Mouse (Mus musculus): ENCODE measurements around the gene Olfr648. TPM values are rescaled to one million over a fixed set of nuclear protein-coding genes. Genes with fewer than 3 reads are reported as not detected.

Olfr648 gene
- 0.15 and 0.32 TPM in 2 replicates for polyA plus RNA-seq (2015; fragmentation: Nextera tagmentation; extraction: Ambion mirVana)

DNA sequence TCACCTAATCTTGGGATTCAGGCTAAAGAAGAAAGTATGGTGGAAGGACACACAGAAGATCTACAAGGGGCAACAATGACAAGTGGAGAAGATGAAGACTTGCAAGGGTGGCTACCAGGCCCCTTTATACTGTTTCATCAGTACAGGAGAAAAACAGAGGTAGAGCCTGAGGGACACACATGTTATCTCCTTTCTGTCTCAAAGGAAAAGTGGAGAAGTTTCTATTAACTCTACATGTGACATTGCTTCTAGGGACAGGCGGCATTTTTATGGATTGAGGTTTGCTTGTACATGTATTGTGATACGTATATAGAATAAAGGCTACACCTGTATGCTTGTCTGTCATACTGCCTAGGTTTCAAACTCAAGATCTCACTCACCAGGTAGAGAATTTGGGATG is at the start of gene Olfr648:
TSS of gene Olfr648 (minus strand) at position 101 of the 400 bp plus-strand sequence.
- H3K9me3 ChIP-seq = no peaks in the 10 kb centered on the region
- no peak within 1 kb of the TSS for H3K9ac ChIP-seq
- 88% methylated on average over 2 of the region's 2 CpGs for WGBS
- no peaks in the 10 kb centered on the region for H3K36me3 ChIP-seq
- no peaks in the 10 kb centered on the region for H3K4me1 ChIP-seq
- no peaks in the 10 kb centered on the region for H3K27me3 ChIP-seq
- H3K4me2 ChIP-seq = no peak within 1 kb of the TSS
- no peak within 1 kb of the TSS for H3K27ac ChIP-seq
- no peak for ATAC-seq (ENCODE audit: insufficient number of reproducible peaks, insufficient read depth, low FRiP score, low TSS enrichment, low read depth)
- H3K4me3 ChIP-seq = no peak within 1 kb of the TSS

DNA sequence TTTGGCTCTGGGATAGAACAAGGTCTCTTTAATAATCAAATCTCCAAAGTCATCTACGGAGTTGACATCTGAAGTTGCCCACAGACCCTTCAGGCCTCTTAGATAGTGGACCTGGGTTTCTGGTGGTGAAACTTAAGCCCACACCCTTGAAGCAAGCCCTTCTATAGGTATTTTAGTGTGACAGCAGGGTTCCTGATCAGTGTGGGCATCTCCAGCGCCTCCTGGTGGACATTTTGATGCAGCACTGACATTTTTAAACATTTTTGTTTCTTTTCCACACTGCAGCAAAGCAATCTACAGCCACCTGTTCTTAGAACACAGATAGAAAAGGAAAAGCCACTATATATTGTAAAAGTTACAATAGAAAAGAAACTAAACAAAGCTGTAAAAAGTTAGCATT is 48.0 kb upstream of the Olfr648 start:
- H3K4me2 ChIP-seq = no peak overlapping the region
- no peak overlapping the region for H3K4me3 ChIP-seq
- H3K9me3 ChIP-seq = no peaks in the 10 kb centered on the region
- H3K27me3 ChIP-seq = no peaks in the 10 kb centered on the region
- WGBS = 35% methylated on average over 2 of the region's 2 CpGs
- no peaks in the 10 kb centered on the region for H3K36me3 ChIP-seq
- H3K4me1 ChIP-seq = no peaks in the 10 kb centered on the region
- no peak overlapping the region for H3K27ac ChIP-seq
- H3K9ac ChIP-seq = no peak overlapping the region
- ATAC-seq (ENCODE audit: insufficient number of reproducible peaks, insufficient read depth, low FRiP score, low TSS enrichment, low read depth) = no peak

DNA sequence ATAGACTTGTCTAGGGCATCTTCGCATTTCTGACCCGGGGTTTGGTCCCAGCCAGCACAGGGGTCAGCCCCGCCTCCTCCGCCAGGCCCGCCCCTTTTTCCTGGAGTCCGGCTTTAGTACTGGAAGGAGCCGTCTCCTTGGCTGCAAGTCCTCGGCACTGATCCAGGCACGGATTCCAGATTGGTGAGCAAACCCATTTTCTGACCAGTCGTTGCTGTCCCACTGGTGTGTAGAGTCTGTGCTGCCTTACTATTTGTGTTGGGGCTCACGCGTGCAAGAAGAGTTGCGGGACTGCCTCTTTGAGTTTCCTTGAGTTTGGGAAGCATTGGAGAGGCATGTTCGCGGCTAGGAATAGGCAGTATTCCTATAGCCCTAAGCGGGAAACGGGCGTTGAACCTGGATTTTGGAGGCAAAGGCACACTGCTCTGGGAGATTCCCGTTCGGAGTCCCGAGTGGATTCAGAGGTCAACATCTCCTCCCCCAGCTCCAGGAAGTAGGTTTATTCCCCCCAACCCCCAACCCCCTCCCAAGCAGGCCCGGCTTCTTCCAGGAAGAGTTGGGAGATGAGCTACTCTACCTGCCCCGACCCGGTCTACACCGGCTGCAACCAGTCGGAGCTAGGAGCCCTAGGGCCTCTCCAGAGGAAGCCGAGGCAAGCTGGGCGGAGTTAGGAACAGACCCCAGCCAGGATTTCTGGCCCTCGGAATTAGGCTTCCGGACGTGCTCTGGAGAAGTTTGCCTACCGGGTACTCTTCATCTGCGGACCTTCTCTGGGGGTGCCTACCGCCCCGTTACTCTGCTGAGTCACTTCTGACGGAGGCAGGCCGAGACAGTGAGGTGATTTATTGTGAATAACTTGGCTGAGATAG is 35.7 kb upstream of the Olfr648 start, which contains the start of gene Trim6:
TSS of gene Trim6 (plus strand) at position 93 of the 869 bp plus-strand sequence.
- Histone ChIP-seq H3K27ac (no peak within 1 kb of the TSS), H3K4me1 (peaks cover 7% of the 10 kb centered on the region; the same call in 1 of the 2 replicates), H3K36me3 (no peaks in the 10 kb centered on the region), H3K4me2 (peak within 1 kb of the TSS; percentile 63), H3K4me3 (peak within 1 kb of the TSS; percentile 41), H3K9me3 (no peaks in the 10 kb centered on the region), H3K27me3 (no peaks in the 10 kb centered on the region), H3K9ac (peak within 1 kb of the TSS; percentile 54; the same call in 1 of the 2 replicates)
- ATAC-seq (ENCODE audit: insufficient number of reproducible peaks, insufficient read depth, low FRiP score, low TSS enrichment, low read depth) = peak; percentile 37; the same call in 1 of the 2 replicates
- WGBS = 3% methylated on average over 37 of the region's 37 CpGs

DNA sequence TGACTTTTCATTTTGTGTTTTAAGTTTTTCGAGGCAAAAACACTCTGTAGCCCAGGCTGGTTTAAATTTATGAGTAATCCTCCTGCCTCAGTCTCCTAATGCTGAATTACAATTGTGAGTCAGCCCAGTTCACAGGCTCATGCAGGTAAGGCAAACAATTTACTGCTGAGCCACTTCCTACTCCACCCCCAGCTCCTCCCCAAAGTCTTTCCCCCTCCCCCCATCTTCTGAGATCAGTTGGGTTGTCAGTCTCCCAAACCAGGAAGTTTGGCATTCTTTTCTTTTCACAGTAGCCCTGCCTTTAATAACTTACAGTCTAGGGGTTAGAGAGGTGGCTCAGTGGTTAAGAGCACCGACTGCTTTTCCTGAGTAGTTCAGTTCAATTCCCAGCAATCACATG is 34.7 kb upstream of the Olfr648 start:
- H3K4me3 ChIP-seq = no peak overlapping the region
- peaks cover 7% of the 10 kb centered on the region; the same call in 1 of the 2 replicates for H3K4me1 ChIP-seq
- H3K36me3 ChIP-seq = no peaks in the 10 kb centered on the region
- H3K4me2 ChIP-seq = no peak overlapping the region
- ATAC-seq (ENCODE audit: insufficient number of reproducible peaks, insufficient read depth, low FRiP score, low TSS enrichment, low read depth) = no peak
- no peak overlapping the region for H3K9ac ChIP-seq
- H3K27ac ChIP-seq = no peak overlapping the region
- no peaks in the 10 kb centered on the region for H3K27me3 ChIP-seq
- H3K9me3 ChIP-seq = no peaks in the 10 kb centered on the region
- WGBS = 63% methylated on average over 2 of the region's 2 CpGs

DNA sequence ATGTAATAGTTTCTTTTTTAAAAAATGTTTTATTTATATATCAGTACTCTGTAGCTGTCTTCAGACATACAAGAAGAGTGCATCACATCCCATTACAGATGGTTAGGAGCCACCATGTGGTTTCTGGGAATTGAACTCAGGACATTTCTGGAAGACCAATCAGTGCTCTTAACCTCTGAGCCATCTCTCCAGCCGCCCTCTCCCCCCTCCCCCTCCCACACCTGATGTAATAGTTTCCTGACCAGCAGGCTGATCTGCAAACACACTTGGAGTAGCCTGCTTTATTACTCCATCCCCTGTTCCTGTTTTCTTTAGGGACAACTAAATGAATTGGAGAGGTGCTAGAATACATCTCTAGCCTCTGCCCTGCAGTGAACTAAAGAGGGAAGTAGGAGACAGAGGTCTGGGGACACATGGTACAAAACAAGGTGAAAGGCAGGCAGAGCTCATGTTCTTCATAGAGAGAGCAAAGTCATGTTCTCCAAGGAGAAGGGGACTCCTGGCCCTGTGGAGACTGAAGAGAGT is 32.9 kb upstream of the Olfr648 start:
- H3K4me3 ChIP-seq = no peak overlapping the region
- 39% methylated on average over 1 of the region's 1 CpGs for WGBS
- no peak overlapping the region for H3K9ac ChIP-seq
- H3K27ac ChIP-seq = no peak overlapping the region
- H3K27me3 ChIP-seq = no peaks in the 10 kb centered on the region
- peaks cover 7% of the 10 kb centered on the region; the same call in 1 of the 2 replicates for H3K4me1 ChIP-seq
- no peaks in the 10 kb centered on the region for H3K36me3 ChIP-seq
- ATAC-seq (ENCODE audit: insufficient number of reproducible peaks, insufficient read depth, low FRiP score, low TSS enrichment, low read depth) = no peak
- H3K4me2 ChIP-seq = no peak overlapping the region
- H3K9me3 ChIP-seq = no peaks in the 10 kb centered on the region

DNA sequence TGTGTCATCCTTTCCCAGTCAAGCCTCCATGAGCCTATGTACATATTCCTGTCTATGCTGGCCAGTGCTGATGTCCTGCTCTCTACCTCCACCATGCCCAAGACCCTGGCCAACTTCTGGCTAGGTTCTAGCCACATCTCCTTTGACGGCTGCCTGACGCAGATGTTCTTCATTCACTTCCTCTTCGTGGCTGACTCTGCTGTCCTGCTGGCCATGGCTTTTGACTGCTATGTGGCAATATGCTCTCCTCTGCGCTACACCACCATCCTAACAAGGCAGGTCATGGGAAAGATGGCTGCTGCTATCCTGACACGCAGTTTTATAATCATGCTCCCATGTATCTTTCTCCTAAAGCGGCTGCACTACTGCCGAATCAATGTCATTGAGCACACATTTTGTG is 23.0 kb upstream of the Olfr648 start:
- Histone ChIP-seq H3K4me1 (no peaks in the 10 kb centered on the region), H3K27ac (no peak overlapping the region), H3K4me2 (no peak overlapping the region), H3K9ac (no peak overlapping the region), H3K9me3 (no peaks in the 10 kb centered on the region), H3K4me3 (no peak overlapping the region), H3K27me3 (no peaks in the 10 kb centered on the region), H3K36me3 (no peaks in the 10 kb centered on the region)
- no peak for ATAC-seq (ENCODE audit: insufficient number of reproducible peaks, insufficient read depth, low FRiP score, low TSS enrichment, low read depth)
- WGBS = 90% methylated on average over 7 of the region's 7 CpGs

DNA sequence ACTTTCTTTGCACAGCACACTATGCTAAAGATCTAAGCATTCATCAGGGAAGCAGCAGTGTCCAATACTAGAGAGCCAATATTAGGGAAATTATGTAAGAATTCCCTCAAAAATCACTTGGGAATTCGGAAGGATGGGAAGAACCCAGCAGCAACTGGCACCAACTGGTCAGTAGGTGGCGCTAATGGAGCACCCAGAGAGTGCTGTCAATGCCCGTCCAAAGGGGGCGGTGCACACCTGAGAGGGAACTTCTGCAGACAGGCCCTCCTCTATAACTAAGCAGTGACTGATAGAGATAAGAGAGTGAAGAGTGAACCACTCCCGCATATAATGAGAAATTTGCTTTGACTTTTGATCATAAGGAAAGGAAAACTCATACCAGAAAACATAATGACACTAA is 16.6 kb upstream of the Olfr648 start:
- ATAC-seq (ENCODE audit: insufficient number of reproducible peaks, insufficient read depth, low FRiP score, low TSS enrichment, low read depth) = no peak
- H3K4me2 ChIP-seq = no peak overlapping the region
- 7% methylated on average over 5 of the region's 5 CpGs for WGBS
- H3K4me3 ChIP-seq = no peak overlapping the region
- H3K9ac ChIP-seq = no peak overlapping the region
- H3K27me3 ChIP-seq = no peaks in the 10 kb centered on the region
- H3K4me1 ChIP-seq = no peaks in the 10 kb centered on the region
- H3K27ac ChIP-seq = no peak overlapping the region
- H3K36me3 ChIP-seq = no peaks in the 10 kb centered on the region
- no peaks in the 10 kb centered on the region for H3K9me3 ChIP-seq

DNA sequence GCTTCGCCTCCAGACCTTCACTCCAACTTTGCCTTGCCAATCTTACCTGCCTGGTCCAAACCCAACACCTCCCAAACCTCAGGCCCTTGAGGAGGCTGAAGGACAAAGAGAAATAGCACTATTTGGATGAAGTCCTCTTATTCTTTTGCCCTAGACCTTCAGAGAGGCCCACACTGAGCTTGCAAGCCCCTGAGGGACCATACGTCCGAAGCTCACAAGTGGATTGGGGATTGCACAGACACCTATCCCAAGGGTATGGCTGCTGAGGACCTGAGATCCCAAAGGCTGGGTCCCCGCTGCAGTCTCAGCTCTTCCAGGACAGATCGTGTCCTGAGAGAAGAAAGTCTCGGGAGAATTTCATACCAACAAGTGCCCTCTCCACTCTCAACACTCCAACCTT is 12.7 kb upstream of the Olfr648 start, which contains the start of gene Olfr649:
TSS of gene Olfr649 (minus strand) at position 101 of the 400 bp plus-strand sequence.
- H3K36me3 ChIP-seq = no peaks in the 10 kb centered on the region
- no peak within 1 kb of the TSS for H3K4me2 ChIP-seq
- ATAC-seq (ENCODE audit: insufficient number of reproducible peaks, insufficient read depth, low FRiP score, low TSS enrichment, low read depth) = no peak
- WGBS = 84% methylated on average over 6 of the region's 6 CpGs
- H3K4me1 ChIP-seq = no peaks in the 10 kb centered on the region
- H3K27me3 ChIP-seq = no peaks in the 10 kb centered on the region
- H3K9me3 ChIP-seq = no peaks in the 10 kb centered on the region
- no peak within 1 kb of the TSS for H3K27ac ChIP-seq
- no peak within 1 kb of the TSS for H3K4me3 ChIP-seq
- no peak within 1 kb of the TSS for H3K9ac ChIP-seq

DNA sequence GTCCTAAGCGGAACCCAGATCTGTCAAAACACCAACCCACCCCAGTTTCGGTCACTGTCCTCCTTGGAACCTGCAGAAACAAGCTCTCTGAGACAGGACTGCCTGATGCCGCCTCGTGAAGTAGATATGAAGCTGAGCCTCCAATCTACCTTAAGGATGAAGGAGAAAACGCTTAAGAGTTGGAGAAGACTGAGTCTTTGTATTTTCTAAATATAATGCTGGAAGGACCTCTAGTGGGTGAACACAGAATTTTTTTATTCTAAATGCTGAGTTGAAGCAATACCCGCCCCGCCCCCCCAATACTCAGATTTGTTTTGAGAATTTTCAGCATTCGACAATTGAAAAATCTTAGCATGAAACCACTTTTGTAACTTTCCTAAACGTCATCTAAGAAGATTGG is 8.1 kb upstream of the Olfr648 start:
- no peak overlapping the region for H3K9ac ChIP-seq
- ATAC-seq (ENCODE audit: insufficient number of reproducible peaks, insufficient read depth, low FRiP score, low TSS enrichment, low read depth) = no peak
- no peaks in the 10 kb centered on the region for H3K4me1 ChIP-seq
- H3K36me3 ChIP-seq = no peaks in the 10 kb centered on the region
- 58% methylated on average over 9 of the region's 9 CpGs for WGBS
- no peaks in the 10 kb centered on the region for H3K9me3 ChIP-seq
- H3K27ac ChIP-seq = no peak overlapping the region
- H3K4me2 ChIP-seq = no peak overlapping the region
- H3K4me3 ChIP-seq = no peak overlapping the region
- H3K27me3 ChIP-seq = no peaks in the 10 kb centered on the region

DNA sequence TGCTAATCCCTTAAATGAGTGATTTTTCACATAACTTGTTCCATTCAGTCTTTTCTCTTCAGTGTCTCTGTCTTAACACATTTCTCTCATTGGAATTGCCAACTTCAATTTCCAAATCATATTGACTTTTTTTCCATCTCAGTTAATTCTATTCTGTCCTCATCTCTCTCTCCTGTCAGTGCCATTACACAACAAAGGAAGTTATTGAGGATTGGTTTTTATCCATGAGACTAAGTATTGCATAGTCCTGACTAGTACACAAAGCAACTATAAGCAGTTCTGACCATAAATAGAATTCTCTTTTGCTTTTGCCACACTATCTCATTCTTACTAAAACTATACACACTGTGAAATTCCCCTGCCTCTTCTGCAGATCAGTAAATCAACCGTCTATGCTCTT is 4.1 kb downstream of the Olfr648 start:
- H3K4me2 ChIP-seq = no peak overlapping the region
- no peak overlapping the region for H3K4me3 ChIP-seq
- no peak for ATAC-seq (ENCODE audit: insufficient number of reproducible peaks, insufficient read depth, low FRiP score, low TSS enrichment, low read depth)
- no peak overlapping the region for H3K9ac ChIP-seq
- no peaks in the 10 kb centered on the region for H3K27me3 ChIP-seq
- WGBS = 89% methylated on average over 1 of the region's 1 CpGs
- no peaks in the 10 kb centered on the region for H3K9me3 ChIP-seq
- no peaks in the 10 kb centered on the region for H3K36me3 ChIP-seq
- no peaks in the 10 kb centered on the region for H3K4me1 ChIP-seq
- no peak overlapping the region for H3K27ac ChIP-seq

DNA sequence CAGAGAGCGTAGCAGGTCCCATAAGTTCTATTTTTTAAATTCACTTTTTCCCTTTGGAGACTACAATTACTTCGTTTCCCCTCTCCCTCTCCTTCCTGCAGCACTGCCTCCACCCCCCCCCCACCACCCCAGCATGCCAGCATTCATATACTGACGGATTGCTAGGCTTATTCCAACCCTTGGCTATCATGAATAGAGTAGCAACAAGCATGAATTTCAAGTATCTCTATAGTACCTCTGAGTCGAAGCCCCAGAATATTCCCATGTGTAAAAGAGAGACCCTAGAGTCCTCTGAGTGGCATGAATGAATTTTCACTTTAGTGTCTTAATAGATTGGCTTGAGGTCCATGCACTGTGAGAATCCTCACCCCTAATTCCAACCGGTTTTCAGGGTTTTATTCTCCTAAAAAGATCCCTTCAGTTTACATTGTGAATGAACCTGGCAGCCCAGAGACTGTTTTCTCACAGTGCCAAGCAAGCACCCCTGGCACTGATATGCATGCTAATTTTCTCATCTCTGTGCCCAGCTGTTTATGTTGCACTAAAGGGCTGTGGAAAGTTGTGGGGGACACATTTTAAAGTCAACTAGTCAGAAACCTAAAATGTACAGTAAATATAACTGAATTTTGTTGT is 4.7 kb downstream of the Olfr648 start:
- no peaks in the 10 kb centered on the region for H3K9me3 ChIP-seq
- no peak overlapping the region for H3K4me2 ChIP-seq
- no peaks in the 10 kb centered on the region for H3K27me3 ChIP-seq
- no peaks in the 10 kb centered on the region for H3K36me3 ChIP-seq
- H3K27ac ChIP-seq = no peak overlapping the region
- no peaks in the 10 kb centered on the region for H3K4me1 ChIP-seq
- no peak overlapping the region for H3K9ac ChIP-seq
- no peak for ATAC-seq (ENCODE audit: insufficient number of reproducible peaks, insufficient read depth, low FRiP score, low TSS enrichment, low read depth)
- 73% methylated on average over 5 of the region's 5 CpGs for WGBS
- H3K4me3 ChIP-seq = no peak overlapping the region

All from embryonic facial prominence, embryonic 13.5 days (tissue).